Mouse (Mus musculus): ENCODE results near the gene Wdtc1. TPM values are rescaled to one million over a fixed set of nuclear protein-coding genes. Genes with fewer than 3 reads are reported as not detected.

Wdtc1 gene
- 10 to 100 TPM; 84.4 to 85.8 TPM for total RNA-seq (2021)

- no peak for DNase-seq (ENCODE audit: extremely low spot score in 1 of 2, low spot score in 1 of 2)
Measured at GRCm38 (mm10) chr4:133353367-133354365, at the start of gene Wdtc1. Gene Wdtc1 (minus strand): TSS chr4:133353481.

GRCm38 (mm10) chr4:133402011-133402410 is 48.7 kb upstream of the Wdtc1 start:
- DNase-seq (ENCODE audit: extremely low spot score in 1 of 2, low spot score in 1 of 2) = no peak

- no peak for DNase-seq (ENCODE audit: extremely low spot score in 1 of 2, low spot score in 1 of 2)
Measured at GRCm38 (mm10) chr4:133400098-133400497, 46.8 kb upstream of the Wdtc1 start.

GRCm38 (mm10) chr4:133399509-133399908 is 46.2 kb upstream of the Wdtc1 start:
- no peak for DNase-seq (ENCODE audit: extremely low spot score in 1 of 2, low spot score in 1 of 2)

- DNase-seq (ENCODE audit: extremely low spot score in 1 of 2, low spot score in 1 of 2) = no peak
Measured at GRCm38 (mm10) chr4:133398619-133399018, 45.3 kb upstream of the Wdtc1 start.

GRCm38 (mm10) chr4:133397961-133398360 is 44.7 kb upstream of the Wdtc1 start:
- DNase-seq (ENCODE audit: extremely low spot score in 1 of 2, low spot score in 1 of 2) = no peak

- DNase-seq (ENCODE audit: extremely low spot score in 1 of 2, low spot score in 1 of 2) = no peak
Measured at GRCm38 (mm10) chr4:133397299-133397698, 44.0 kb upstream of the Wdtc1 start.

- no peak for DNase-seq (ENCODE audit: extremely low spot score in 1 of 2, low spot score in 1 of 2)
Measured at GRCm38 (mm10) chr4:133396079-133396478, 42.8 kb upstream of the Wdtc1 start.

- no peak for DNase-seq (ENCODE audit: extremely low spot score in 1 of 2, low spot score in 1 of 2)
Measured at GRCm38 (mm10) chr4:133394981-133395573, 41.8 kb upstream of the Wdtc1 start.

GRCm38 (mm10) chr4:133391185-133392040 is 38.1 kb upstream of the Wdtc1 start:
- no peak for DNase-seq (ENCODE audit: extremely low spot score in 1 of 2, low spot score in 1 of 2)

- no peak for DNase-seq (ENCODE audit: extremely low spot score in 1 of 2, low spot score in 1 of 2)
Measured at GRCm38 (mm10) chr4:133390585-133390984, 37.3 kb upstream of the Wdtc1 start.

- no peak for DNase-seq (ENCODE audit: extremely low spot score in 1 of 2, low spot score in 1 of 2)
Measured at GRCm38 (mm10) chr4:133390042-133390441, 36.8 kb upstream of the Wdtc1 start.

- no peak for DNase-seq (ENCODE audit: extremely low spot score in 1 of 2, low spot score in 1 of 2)
Measured at GRCm38 (mm10) chr4:133388781-133389552, 35.7 kb upstream of the Wdtc1 start.

- no peak for DNase-seq (ENCODE audit: extremely low spot score in 1 of 2, low spot score in 1 of 2)
Measured at GRCm38 (mm10) chr4:133387053-133387452, 33.8 kb upstream of the Wdtc1 start.

GRCm38 (mm10) chr4:133386061-133386797 is 32.9 kb upstream of the Wdtc1 start:
- no peak for DNase-seq (ENCODE audit: extremely low spot score in 1 of 2, low spot score in 1 of 2)

- no peak for DNase-seq (ENCODE audit: extremely low spot score in 1 of 2, low spot score in 1 of 2)
Measured at GRCm38 (mm10) chr4:133381141-133381540, 27.9 kb upstream of the Wdtc1 start.

GRCm38 (mm10) chr4:133380532-133380931 is 27.3 kb upstream of the Wdtc1 start:
- no peak for DNase-seq (ENCODE audit: extremely low spot score in 1 of 2, low spot score in 1 of 2)

- DNase-seq (ENCODE audit: extremely low spot score in 1 of 2, low spot score in 1 of 2) = no peak
Measured at GRCm38 (mm10) chr4:133379861-133380260, 26.6 kb upstream of the Wdtc1 start.

GRCm38 (mm10) chr4:133379046-133379347 is 25.7 kb upstream of the Wdtc1 start:
- DNase-seq (ENCODE audit: extremely low spot score in 1 of 2, low spot score in 1 of 2) = no peak
